In the genomic region with DNA sequence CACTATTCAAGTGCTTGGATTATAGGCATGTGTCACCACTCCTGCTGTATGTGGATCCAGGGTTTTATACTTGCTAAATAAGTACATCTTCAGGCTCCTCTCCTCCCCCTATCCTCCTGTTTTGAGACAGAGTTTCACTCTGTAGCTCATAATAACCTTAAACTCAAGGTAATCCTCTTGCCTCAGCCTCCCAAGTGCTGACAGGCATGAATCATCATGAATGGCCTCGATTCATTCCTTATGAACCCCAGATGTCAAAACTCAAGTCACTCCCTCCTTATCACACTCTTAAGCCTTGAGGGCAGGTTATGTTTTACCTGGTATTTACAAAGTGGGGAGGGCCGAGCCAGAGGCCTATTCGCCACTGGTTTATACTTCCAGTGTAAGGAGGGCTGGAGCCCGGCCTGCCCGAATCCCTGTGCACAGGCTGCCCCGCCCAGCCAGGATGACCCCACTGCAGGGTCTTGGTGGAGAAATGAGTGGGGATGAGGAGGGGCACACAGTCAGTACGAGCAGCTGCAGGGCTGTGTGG, we compare ENCODE assay signal across 18 mouse cellular contexts.
"Had no signal": no experiment of that assay in that cellular context is flagged by ENCODE, and none has a peak within 500 bp of the region (broad histone marks: within the 10 kb centered on the region; RNA-seq: fewer than 3 reads in every experiment).

No protein-coding gene starts in this region.

- H3K27me3 ChIP-seq: limb, embryonic 12.5 days; limb, embryonic 15.5 days had no signal

- H3K9ac ChIP-seq: limb, embryonic 12.5 days; limb, embryonic 15.5 days; liver, embryonic 14.5 days; liver, postnatal 0 days; lung, embryonic 14.5 days had no signal

- H3K36me3 ChIP-seq: limb, embryonic 12.5 days; limb, embryonic 15.5 days had no signal

- ATAC-seq: liver, postnatal 0 days; lung, postnatal 0 days had no signal

- H3K9me3 ChIP-seq: limb, embryonic 12.5 days; limb, embryonic 15.5 days had no signal

- DNase-seq: kidney, adult 2 months; kidney, postnatal 25 days; layer of hippocampus, postnatal 36 days; left cerebral cortex, postnatal 4 days; liver, postnatal 0 days; lung, embryonic 14.5 days; midbrain, embryonic 14.5 days; thymus, adult 18-20 months; thymus, postnatal 4 days had no signal

- H3K4me1 ChIP-seq: limb, embryonic 12.5 days; limb, embryonic 15.5 days had no signal

- H3K4me3 ChIP-seq: layer of hippocampus, adult 2 months; left cerebral cortex, adult 2 months; limb, embryonic 12.5 days; limb, embryonic 15.5 days had no signal

- H3K4me2 ChIP-seq: limb, embryonic 12.5 days; limb, embryonic 15.5 days; liver, embryonic 11.5 days; lung, embryonic 14.5 days had no signal

- H3K27ac ChIP-seq: kidney, postnatal 0 days; layer of hippocampus, adult 2 months; left cerebral cortex, adult 2 months; limb, embryonic 12.5 days; limb, embryonic 15.5 days; liver, embryonic 14.5 days; macrophage had no signal
